Mouse (Mus musculus): ENCODE data around the gene Asb11.

Gene Asb11

DNA sequence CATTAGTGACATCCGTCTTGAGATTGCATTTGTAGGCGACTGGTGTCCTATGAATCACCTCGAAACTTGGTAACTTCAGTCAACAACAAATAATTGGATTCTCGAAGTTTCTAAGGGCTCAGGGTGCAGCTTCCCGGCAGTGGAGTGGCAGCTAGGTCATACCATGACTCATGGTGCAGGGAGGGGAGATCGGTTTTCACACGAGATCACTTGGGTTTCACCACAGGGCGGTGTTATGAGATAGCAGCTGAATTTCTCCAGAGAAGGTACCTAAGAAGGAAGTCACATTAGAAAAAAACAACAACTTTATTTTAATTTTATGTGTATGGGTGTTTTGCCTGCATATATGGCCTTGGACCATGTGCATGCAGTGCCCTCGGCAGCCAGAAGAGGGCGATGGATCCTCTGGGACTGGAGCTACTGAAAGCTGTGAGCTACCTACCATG lies 9.3 kb downstream of the Asb11 start:
- no peak for DNase-seq

DNA sequence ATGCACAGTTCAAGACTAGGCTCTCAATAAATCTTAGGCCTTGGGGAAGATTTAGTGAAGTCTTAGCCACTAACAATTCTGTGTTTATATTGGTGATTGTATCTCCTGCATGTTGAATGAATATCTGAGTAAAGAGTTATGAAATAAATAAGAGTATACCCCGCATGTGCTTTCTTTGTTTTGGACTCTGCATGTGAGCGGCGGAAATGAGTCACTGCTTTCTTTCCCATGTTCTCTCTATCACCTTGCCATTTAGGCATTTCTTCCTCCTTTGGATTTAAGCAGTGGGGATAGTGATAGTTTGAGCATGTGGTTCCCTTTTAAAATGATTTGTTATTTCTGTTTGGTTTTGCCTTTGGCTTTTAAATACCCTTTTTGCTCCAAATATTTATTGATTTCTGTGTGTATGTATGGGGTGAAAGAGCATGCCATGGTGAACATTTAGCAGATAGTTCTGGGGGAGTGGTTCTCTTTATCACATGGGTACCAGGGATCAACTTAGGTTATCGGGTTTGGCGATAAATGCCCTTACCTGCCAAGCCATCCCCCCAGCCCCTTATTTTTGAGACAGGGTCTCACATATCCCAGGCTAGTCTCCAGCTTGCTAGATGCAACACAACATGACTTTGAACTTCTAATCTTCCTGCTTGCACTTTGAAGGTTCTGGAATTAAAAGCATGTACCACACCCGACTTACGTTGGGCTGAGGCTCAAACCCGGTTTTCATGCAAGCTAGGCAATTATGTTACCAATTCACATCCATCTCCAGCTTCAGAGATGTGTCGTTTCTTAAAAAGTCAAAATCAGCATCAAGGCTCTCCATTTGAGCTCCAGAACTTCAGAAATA lies 10.3 kb downstream of the Asb11 start:
- no peak for DNase-seq

DNA sequence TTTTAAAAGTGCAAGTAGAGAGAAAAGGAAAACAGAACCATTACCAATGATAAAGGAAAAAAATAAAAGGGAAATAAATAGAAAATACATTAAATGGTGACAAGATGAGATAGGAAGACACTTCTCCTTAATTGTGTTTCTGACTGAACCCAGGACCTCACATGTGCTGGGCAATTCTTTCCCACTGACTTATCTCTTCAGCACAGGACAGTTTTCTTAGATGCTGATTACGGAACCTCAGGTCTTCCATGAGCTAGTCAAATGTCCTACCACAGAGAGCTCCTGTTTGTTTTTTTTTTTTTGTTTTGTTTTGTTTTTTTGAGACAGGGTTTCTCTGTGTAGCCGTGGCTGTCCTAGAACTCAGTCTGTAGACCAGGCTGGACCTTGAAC lies 10.9 kb downstream of the Asb11 start:
- no peak for DNase-seq

DNA sequence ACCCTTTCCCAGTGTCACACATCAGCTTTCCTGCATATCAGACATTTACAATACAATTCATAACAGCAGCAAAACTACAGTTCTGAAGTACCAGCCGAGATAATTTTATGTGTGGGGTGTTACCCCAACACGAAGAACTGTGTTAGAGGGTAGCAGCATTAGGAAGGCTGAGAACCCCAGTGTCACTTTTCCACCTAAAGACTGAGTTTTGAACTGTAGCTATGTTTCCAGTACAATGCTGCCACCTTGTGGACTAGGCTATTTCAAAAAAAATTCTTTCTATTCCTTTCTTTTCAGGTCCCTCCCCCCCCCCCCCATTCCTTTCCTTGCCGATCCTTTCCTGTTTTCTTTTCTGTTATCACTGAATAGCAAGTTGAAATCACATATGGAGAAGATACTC lies 12.4 kb downstream of the Asb11 start:
- peak; percentile 39 for DNase-seq

DNA sequence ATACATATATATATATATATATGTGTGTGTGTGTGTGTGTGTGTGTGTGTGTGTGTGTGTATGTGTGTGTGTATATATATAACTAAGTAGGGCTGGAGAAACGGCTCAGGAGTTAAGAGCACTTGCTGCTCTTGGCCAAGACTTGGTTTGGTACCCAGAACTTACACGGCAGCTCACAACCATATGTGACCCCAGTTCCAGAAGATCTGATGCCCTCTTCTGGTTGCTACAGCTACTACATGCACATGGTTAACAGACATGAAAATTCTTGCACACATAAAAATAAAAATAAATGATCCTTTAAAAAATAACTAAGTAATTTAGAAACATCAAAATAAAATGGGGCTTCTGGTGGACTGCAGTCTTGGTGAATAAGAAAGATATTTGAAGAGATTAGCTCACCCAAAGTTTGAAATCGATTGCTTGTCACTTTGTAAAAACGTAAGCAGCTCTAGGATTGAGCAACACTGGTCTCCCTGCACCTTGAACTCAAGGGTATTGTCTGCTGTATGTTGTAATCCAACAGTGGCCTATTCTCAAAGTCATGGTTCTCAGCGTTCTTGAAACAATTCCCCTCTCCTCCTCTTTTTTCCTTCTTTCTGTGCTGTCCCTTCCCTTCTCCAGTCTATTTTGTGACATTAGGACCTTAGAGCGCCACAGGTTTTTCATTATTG lies 22.5 kb downstream of the Asb11 start:
- DNase-seq: peak; percentile 15

DNA sequence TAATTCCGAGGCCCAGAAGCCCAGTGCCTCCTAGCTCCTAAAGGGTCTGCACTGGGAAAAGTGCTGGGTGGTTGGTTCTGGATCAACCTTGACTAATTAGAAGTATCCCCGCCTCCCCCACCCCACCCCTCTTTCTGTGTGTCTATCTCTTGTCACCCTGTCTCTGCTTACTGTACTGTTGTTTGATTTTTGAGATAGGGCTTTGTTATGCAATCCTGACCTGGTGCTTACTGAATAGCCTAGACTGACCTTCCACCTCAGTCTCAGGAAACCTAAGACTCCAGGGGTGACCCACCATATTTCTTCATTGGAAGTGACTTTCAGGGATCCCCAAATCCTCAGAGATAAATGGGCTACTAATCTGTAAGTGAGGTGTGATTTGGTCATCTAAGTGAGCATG lies 65.5 kb downstream of the Asb11 start:
- no peak for DNase-seq

DNA sequence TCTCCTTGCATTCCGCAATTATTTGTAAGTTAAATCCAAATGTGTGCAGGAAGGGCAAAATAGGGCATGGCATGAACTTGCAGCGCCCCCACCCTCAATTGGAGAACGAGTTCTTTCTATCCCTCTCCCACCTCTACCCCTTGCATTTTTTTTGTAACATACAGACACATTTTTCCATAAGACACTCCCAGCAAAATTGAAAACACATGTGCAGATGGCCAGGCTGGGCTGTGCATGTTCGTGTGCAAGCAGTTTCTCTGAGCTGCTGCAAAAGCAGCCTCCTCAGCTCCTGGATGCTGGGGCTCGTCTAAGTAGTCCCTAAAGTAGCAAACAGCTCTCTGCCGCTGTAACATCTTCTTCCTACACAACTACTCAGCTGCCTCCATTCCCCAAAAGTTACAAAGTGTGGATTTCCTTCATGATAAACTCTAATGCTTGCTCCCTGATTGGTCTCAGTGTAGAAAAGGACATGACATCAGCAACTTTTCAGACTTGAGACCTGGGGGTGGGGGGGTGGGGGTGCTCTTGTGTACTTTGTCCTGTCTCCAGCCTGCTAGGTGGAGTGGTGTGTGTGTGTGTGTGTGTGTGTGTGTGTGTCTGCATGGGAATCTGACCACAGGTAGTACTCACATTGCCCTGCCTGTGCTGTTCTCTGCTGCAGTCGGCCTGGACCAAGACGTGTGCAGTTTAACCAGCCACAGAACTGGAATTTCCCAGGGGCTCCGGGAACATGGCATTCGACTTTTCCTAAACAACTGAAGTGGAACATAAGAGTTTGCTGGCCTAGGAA lies 69.1 kb downstream of the Asb11 start, which contains the start of gene Asb9:
TSS of gene Asb9 (plus strand) at position 619 of the 790 bp plus-strand sequence.
- peak; percentile 64 for DNase-seq

DNA sequence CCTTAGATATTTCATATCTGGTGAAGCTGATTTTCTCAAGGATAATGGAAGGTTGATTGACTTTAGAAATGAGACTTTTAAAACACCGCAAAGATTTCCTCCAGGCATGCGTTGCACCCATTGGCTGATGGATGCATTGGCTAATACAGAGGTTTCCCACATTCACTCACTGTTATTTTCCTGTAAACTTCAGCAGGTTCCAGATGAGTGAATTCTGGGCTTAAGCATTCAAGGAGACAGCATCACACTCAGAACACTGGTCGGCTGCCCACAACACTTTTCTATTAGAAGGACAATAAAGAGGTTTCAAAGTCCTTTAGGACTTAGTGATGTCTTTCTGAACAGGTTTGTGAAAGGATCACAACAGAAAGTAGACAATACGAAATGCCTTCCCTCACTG lies 70.3 kb downstream of the Asb11 start:
- no peak for DNase-seq

DNA sequence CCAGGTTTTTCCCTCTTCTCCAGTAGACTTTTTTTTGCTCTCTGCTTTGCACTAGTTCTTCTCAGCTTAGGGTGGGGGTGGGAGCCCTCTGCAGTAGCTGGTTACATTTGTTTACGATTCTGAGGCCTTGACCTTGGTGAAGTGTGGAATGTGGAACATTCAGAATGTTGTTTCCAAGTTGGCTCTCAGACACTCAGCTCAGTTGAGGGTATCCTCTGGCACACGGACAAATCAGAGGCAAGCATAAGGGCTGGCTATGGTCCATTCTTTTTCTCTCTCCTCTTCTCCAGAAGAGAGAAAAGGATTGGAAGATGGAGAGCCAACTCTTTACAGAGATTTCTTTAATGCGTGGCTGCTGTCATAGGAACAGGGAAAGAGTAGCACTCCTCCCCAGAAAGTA lies 71.9 kb downstream of the Asb11 start:
- DNase-seq: peak; percentile 10
